Mouse (Mus musculus): Measurements from ENCODE around the gene Magea3. TPM values are rescaled to one million over a fixed set of nuclear protein-coding genes. Genes with fewer than 3 reads are reported as not detected.

Magea3 gene
- not detected in 2 replicates for polyA plus RNA-seq (2012; rRNA removed; ENCODE audit: low replicate concordance)

DNA sequence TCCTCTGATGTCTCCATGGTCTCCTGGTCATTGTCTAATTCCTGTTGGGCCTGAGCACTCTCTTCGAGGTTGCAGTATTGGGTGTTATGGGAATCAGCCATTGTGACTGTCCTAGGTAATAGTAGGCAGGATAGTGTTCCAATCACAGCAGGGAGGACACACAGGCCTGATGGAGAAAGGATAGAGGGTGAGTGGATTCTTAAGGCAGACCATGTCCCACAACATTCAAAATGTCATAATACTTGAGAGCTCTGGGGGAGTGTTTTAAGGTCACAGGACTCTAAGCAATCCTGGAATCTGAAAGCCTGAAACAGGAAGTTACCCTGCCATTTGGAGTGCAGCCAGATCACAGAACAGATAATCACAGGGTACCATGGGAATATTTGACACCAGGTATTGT, at the start of gene Magea3:
Gene Magea3 (minus strand): TSS at position 101 of the 400 bp plus-strand sequence.

DNA sequence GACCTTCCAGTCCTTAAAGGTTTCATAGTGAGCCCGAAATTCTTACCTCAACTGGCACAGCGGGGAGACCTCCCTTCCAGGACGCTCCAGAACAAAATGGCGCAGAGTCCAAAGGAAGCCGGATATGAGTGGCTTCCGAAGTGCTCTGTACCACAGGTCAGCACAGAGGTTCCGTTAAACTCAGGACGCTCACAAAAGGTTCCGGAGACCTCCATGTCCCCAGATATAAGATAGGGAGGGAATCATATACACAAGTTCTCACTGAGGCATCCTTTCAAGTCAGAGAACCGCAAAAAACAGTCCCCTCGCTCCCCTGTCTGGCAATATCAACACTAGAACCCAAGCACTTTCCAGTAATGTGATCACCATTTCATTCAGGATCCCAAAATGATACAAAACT, 46.4 kb upstream of the Magea3 start, which contains the start of gene Magea8:
Gene Magea8 (minus strand): TSS at position 101 of the 400 bp plus-strand sequence.

GRCm38 (mm10) chrX:154935887-154936286, 13.4 kb downstream of the Magea3 start, which contains the start of gene Magea6:
Magea6 (minus strand) TSS chrX:154935987.

Other genes with a start within 250 kb of the Magea3 start
- gene Cldn34b1, start 59.2 kb downstream of the Magea3 start, polyA plus RNA-seq (2012; rRNA removed; ENCODE audit: low replicate concordance), result not detected in 2 replicates
- gene Magea6, start 13.5 kb downstream of the Magea3 start, polyA plus RNA-seq (2012; rRNA removed; ENCODE audit: low replicate concordance), result not detected in 2 replicates
- not detected in 2 replicates for gene Magea8, start 46.3 kb upstream of the Magea3 start, polyA plus RNA-seq (2012; rRNA removed; ENCODE audit: low replicate concordance)
- not detected in 2 replicates for gene Magea5, start 113.6 kb upstream of the Magea3 start, polyA plus RNA-seq (2012; rRNA removed; ENCODE audit: low replicate concordance)
- not detected in 2 replicates for gene Magea1, start 140.3 kb upstream of the Magea3 start, polyA plus RNA-seq (2012; rRNA removed; ENCODE audit: low replicate concordance)
- not detected in 2 replicates for gene Magea2, start 144.2 kb upstream of the Magea3 start, polyA plus RNA-seq (2012; rRNA removed; ENCODE audit: low replicate concordance)
- not detected in 2 replicates for gene Cldn34b2, start 178.9 kb upstream of the Magea3 start, polyA plus RNA-seq (2012; rRNA removed; ENCODE audit: low replicate concordance)